Mouse (Mus musculus) intestine, postnatal 0 days (tissue): ENCODE data around the gene Ppard. TPM values are rescaled to one million over a fixed set of nuclear protein-coding genes. Genes with fewer than 3 reads are reported as not detected.
A peak's percentile ranks its signal among the peaks of the same experiment; 100 is the strongest.

Source experiments
- ATAC-seq: fragments of 200-750 bp; cut with Nextera tagmentation; 2 replicates; pipeline ENCODE4 v1.8.0; 2017; ENCODE audit warnings: mild to moderate bottlenecking, moderate TSS enrichment, moderate library complexity
- H3K27ac ChIP-seq: fragments of 300-500 bp; sonication (generic); 2 replicates; pipeline ENCODE4 v1.5.1; 2014; ENCODE audit warnings: mild to moderate bottlenecking, low read depth, low read length, moderate library complexity
- H3K27me3 ChIP-seq: fragments of 300-500 bp; sonication (generic); replicated peaks from 2 replicates; pipeline ENCODE4 v1.6.1; 2014; ENCODE audit warnings: low read length, mixed read lengths; ENCODE audit not compliant: control insufficient read depth, insufficient read depth
- H3K36me3 ChIP-seq: fragments of 300-500 bp; sonication (generic); 2 replicates; pipeline ENCODE4 v1.6.1; 2014; ENCODE audit warnings: mild to moderate bottlenecking, moderate library complexity; ENCODE audit not compliant: control insufficient read depth, insufficient read depth
- H3K4me1 ChIP-seq: fragments of 300-500 bp; sonication (generic); replicated peaks from 2 replicates; pipeline ENCODE4 v1.6.1; 2014; ENCODE audit warnings: antibody characterized with exemption, low read length, mixed read lengths; ENCODE audit not compliant: control insufficient read depth, insufficient read depth
- H3K4me2 ChIP-seq: fragments of 300-500 bp; sonication (generic); replicated peaks from 2 replicates; pipeline ENCODE4 v1.6.1; 2014; ENCODE audit warnings: low read depth, mild to moderate bottlenecking, moderate library complexity
- H3K4me3 ChIP-seq: fragments of 300-500 bp; sonication (generic); 2 replicates; pipeline ENCODE4 v1.5.1; 2014; ENCODE audit warnings: low read depth, low read length
- H3K9ac ChIP-seq: fragments of 300-500 bp; sonication (generic); 2 replicates; pipeline ENCODE4 v1.6.1; 2014; ENCODE audit warnings: mild to moderate bottlenecking, low read depth, low read length
- H3K9me3 ChIP-seq: fragments of 300-500 bp; sonication (generic); 2 replicates; pipeline ENCODE4 v1.6.1; 2016; ENCODE audit warnings: mixed run types; ENCODE audit not compliant: control insufficient read depth
- CTCF ChIP-seq: sonication (generic); IDR thresholded peaks from 2 replicates; pipeline ENCODE4 v1.5.1; 2016; ENCODE audit warnings: low read depth, mild to moderate bottlenecking, control low read depth, antibody characterized with exemption, moderate library complexity
- WGBS: fragments of 180-500 bp; shearing (Covaris S2); extraction: QIAGEN DNeasy Blood & Tissue Kit; methylation state at CpG from one replicate; pipeline ENCODE4 v1.1.7; 2014; 5-methylcytosine and 5-hydroxymethylcytosine counted together
- polyA plus RNA-seq: library from polyadenylated mRNA; unstranded; fragments of >200 nt; fragmentation: Nextera tagmentation; extraction: Ambion mirVana; gene quantifications from 2 replicates; pipeline ENCODE4 v1.2.1, GENCODE M21; 2015

The Ppard gene
- polyA plus RNA-seq: 1.7 and 2.1 TPM in 2 replicates

- H3K4me1 ChIP-seq: peaks cover 3% of the 10 kb centered on the region; the same call in 1 of the 2 replicates
- peak within 1 kb of the TSS; percentile 88 for H3K4me3 ChIP-seq
- peak within 1 kb of the TSS; percentile 29 for H3K27ac ChIP-seq
- no peaks in the 10 kb centered on the region for H3K36me3 ChIP-seq
- no peaks in the 10 kb centered on the region for H3K27me3 ChIP-seq
- no peaks in the 10 kb centered on the region for H3K9me3 ChIP-seq
- peak within 1 kb of the TSS; percentile 96 for H3K4me2 ChIP-seq
- peak; percentile 89 for ATAC-seq
- H3K9ac ChIP-seq: peak within 1 kb of the TSS; percentile 85
- peak; percentile 100 for TF ChIP-seq CTCF
- under 1% methylated on average over 55 of the region's 57 CpGs for WGBS
These were observed at the start of gene Ppard for GRCm38 (mm10) chr17:28232475-28233060. Ppard (plus strand) TSS chr17:28232700.

- Histone ChIP-seq H3K4me3 (no peak overlapping the region), H3K27ac (no peak overlapping the region), H3K4me1 (no peaks in the 10 kb centered on the region), H3K36me3 (peaks cover 6% of the 10 kb centered on the region), H3K27me3 (no peaks in the 10 kb centered on the region), H3K4me2 (no peak overlapping the region), H3K9me3 (no peaks in the 10 kb centered on the region), H3K9ac (no peak overlapping the region)
- ATAC-seq: no peak
- TF ChIP-seq CTCF: no peak
- 74% methylated on average over 7 of the region's 7 CpGs for WGBS
These were observed 47.4 kb upstream of the Ppard start for GRCm38 (mm10) chr17:28184971-28185638.

- H3K4me2 ChIP-seq: no peak overlapping the region
- ATAC-seq: no peak
- no peaks in the 10 kb centered on the region for H3K27me3 ChIP-seq
- H3K4me1 ChIP-seq: no peaks in the 10 kb centered on the region
- TF ChIP-seq CTCF: no peak
- no peak overlapping the region for H3K9ac ChIP-seq
- no peaks in the 10 kb centered on the region for H3K9me3 ChIP-seq
- H3K36me3 ChIP-seq: peaks cover 22% of the 10 kb centered on the region
- H3K27ac ChIP-seq: no peak overlapping the region
- 85% methylated on average over 5 of the region's 5 CpGs for WGBS
- H3K4me3 ChIP-seq: no peak overlapping the region
These were observed 44.2 kb upstream of the Ppard start for GRCm38 (mm10) chr17:28188313-28188712.

- ATAC-seq: no peak
- peaks cover 50% of the 10 kb centered on the region for H3K36me3 ChIP-seq
- no peaks in the 10 kb centered on the region for H3K27me3 ChIP-seq
- H3K9ac ChIP-seq: no peak overlapping the region
- no peak overlapping the region for H3K4me2 ChIP-seq
- no peak for TF ChIP-seq CTCF
- no peak overlapping the region for H3K27ac ChIP-seq
- WGBS: 64% methylated on average over 1 of the region's 1 CpGs
- no peaks in the 10 kb centered on the region for H3K4me1 ChIP-seq
- no peaks in the 10 kb centered on the region for H3K9me3 ChIP-seq
- no peak overlapping the region for H3K4me3 ChIP-seq
These were observed 39.7 kb upstream of the Ppard start for GRCm38 (mm10) chr17:28192754-28193153.

- no peak overlapping the region for H3K9ac ChIP-seq
- H3K4me2 ChIP-seq: no peak overlapping the region
- no peak for TF ChIP-seq CTCF
- no peak for ATAC-seq
- no peak overlapping the region for H3K4me3 ChIP-seq
- no peaks in the 10 kb centered on the region for H3K4me1 ChIP-seq
- no peaks in the 10 kb centered on the region for H3K27me3 ChIP-seq
- H3K36me3 ChIP-seq: peaks cover 56% of the 10 kb centered on the region
- no peaks in the 10 kb centered on the region for H3K9me3 ChIP-seq
- H3K27ac ChIP-seq: no peak overlapping the region
- 84% methylated on average over 3 of the region's 3 CpGs for WGBS
These were observed 38.9 kb upstream of the Ppard start for GRCm38 (mm10) chr17:28193559-28193958.

DNA sequence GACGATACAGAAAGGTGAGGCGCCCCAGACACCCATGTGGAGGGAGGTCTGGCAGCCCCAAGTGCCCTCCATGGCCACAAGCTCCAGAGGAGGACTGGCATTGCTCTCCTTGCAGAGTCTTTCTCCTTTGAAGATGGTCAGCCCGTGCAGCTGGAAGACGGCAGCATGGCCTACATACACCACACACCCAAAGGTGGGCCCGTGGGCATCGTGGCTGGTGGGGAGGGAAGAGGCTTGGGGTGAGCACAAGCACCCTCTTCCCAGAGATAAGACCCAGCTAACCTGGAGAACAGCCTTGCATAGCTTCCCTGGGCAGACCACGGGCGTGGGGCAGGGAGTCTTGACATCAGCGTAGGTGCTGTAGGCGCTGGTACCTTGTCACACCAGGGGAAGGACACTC is 37.5 kb upstream of the Ppard start:
- Histone ChIP-seq H3K9ac (no peak overlapping the region), H3K4me3 (no peak overlapping the region), H3K9me3 (no peaks in the 10 kb centered on the region), H3K27ac (no peak overlapping the region), H3K4me2 (no peak overlapping the region), H3K4me1 (no peaks in the 10 kb centered on the region), H3K36me3 (peaks cover 56% of the 10 kb centered on the region), H3K27me3 (no peaks in the 10 kb centered on the region)
- ATAC-seq: no peak
- no peak for TF ChIP-seq CTCF
- 93% methylated on average over 10 of the region's 10 CpGs for WGBS
